Mouse (Mus musculus) skeletal muscle tissue, postnatal 0 days (tissue): ENCODE results near the gene Cd3g. TPM values are rescaled to one million over a fixed set of nuclear protein-coding genes. Genes with fewer than 3 reads are reported as not detected.

Experiments
- polyA plus RNA-seq: library from polyadenylated mRNA; unstranded; fragments of >200 nt; fragmentation: Nextera tagmentation; extraction: Ambion mirVana; gene quantifications from 2 replicates; pipeline ENCODE4 v1.2.1, GENCODE M21; 2015

Cd3g gene
- 0.19 TPM in 1 of 2 replicates, not detected in the other for polyA plus RNA-seq

DNA sequence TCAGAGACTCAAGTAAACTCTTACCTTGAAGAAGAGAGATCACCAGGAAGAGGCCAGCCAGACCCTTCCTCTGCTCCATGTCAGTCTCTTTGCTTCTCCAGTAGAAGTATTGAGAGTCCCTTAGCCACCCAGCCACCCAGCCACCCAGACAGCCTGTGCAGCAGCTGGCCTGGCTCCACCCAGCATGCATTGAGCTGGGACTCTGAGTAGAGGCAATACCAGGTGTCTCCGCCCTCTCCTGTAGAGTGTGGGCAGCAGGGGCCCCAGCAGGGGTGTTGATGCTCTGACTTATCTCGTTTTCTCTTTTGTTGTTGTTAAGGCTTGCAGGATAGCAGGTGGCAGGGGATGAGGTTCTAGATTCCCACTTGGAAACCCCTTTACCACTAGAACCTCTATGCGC, at the start of gene Cd3g:
Gene Cd3g (minus strand): TSS at position 190 of the 400 bp plus-strand sequence.

DNA sequence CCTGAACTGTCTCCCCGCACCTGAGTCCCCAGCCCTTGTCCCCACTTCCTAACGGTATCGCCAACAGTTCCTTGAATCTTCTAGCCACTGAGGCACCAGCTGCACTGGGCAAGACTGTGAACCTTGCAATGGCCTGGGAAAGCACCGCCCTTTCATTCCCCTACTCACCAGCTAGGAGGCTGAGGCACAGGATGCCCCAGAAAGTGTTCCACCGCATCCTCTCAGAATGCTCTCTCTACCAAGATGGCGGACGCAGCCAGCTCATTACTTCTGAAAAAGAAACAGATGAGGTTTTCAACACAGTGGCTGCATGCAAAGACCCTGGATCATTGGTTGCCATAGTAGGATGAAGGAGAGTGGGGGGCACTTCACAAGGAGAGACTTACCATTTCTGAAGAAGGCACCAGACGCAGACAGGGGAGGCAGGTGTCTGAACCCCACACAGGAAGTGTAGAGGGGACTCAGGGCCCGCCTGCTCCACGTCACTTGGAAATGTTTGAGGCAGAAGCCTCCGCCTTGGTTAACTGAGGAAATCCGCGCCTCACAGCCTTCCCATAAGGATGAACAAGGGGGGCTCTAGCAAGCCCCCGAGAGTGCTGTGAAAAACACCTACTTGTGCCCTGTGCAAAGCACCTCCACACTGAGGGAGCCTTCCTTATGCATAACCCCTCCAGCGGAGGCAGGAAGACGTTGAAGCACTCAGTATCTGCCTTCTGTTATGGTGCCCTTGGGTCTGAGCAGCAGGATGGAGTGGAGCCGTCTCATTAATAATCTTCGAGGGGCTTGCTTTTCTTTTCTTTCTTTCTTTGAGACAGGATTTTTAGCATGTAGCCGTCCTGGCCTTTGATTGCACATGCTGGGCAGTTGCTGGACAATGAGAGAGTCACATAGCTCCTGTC, 29.2 kb upstream of the Cd3g start, which contains the start of gene Cd3e:
Gene Cd3e (minus strand): TSS at position 448 of the 899 bp plus-strand sequence.

DNA sequence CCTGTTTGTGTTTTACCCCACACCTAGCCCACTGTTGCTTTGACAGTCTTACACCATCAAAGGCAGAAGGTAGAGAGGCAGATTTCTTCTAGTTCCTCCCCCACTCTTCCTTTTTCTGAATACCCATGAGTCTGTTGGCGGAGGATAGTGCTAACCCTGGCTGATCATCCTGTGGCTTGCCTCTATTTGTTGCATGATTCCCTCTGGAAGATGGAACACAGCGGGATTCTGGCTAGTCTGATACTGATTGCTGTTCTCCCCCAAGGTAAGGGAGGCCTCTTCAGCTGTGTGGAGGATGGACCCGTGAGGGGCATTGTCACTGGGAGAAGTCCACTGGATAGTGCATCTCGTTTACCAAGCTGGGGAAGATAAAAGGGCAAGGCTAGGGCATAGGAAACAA, 1.4 kb upstream of the Cd3g start, which contains the start of gene Cd3d:
Gene Cd3d (plus strand): TSS at position 111 of the 400 bp plus-strand sequence.

DNA sequence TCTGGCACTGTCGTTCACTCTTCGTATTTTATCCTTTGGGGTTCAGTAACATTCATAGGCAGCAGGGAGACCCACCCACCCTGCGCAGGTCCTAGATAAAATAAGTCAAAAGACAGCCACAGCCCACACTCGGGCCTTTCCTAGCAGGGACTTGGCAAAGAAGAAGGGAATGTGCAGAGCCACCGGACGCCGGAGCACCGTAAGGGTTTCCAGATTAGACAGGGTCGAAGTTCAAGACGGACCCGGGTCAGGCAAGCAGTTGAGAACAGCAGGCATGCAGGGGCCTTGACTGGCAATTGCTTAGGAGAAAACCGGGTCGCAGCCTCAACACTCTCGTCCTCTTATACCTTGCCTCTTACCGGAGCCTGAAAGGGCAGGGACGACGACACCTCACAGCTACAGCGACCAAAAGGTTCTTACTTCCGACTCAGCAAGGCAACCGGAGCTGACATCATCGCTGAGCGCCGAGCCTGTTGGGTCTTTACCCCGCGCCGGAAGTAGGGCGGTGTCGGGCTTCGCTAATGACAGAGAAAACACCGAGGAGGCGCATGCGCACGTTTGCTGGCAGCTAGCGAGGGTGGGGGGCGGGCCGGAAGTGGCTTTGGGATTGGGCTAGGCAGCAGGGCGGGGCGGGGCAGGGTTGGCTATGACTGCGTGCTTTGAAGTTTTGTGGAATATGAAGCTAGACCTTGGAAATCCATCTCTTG, 15.0 kb downstream of the Cd3g start, which contains the start of gene Ube4a:
Gene Ube4a (minus strand): TSS at position 475 of the 707 bp plus-strand sequence.

DNA sequence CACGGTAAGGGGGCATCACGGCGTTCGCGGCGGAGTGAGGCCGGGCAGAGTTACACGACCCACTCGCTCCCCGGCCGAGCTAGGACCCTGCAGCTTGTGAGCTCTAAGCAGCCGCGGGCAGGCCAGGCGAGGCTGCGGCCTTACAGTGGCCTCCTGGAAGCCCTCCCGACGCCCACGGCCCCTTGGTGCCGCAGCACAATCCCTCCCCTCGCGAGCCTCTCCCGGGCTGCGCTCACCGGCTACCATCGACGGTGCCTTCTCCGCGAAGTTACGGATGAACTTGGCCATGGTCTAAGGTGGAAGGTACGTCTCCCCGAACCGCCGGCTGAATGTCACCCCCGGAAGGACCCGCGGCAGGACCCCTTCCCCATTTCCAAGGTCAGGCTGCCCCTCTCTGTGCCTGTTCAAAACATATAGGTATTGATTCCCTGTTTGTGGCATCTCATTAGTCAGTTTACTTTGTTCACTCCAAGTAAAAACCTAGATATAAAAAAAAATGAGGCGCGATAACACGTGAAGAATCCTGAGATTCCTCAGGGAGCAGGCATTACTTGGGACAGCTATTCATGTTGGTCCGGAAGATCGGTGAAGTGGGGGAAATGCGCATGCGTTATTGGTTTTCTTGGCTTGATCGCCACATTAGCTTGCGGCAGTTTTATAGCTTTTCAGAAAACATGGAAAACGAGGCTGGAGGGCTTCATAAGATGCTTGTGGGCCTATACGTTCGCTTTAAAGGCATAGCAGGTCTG, 59.7 kb downstream of the Cd3g start, which contains the start of gene Atp5l:
Gene Atp5l (minus strand): TSS at position 369 of the 749 bp plus-strand sequence.

Other genes with a start within 250 kb of the Cd3g start
- 22.9 and 26.2 TPM in 2 replicates for gene Phldb1, start 245.2 kb downstream of the Cd3g start, polyA plus RNA-seq
- 78.8 and 86.3 TPM in 2 replicates for gene Arcn1, start 212.6 kb downstream of the Cd3g start, polyA plus RNA-seq
- 53.7 and 58.3 TPM in 2 replicates for gene Ift46, start 212.5 kb downstream of the Cd3g start, polyA plus RNA-seq
- 4.1 and 4.5 TPM in 2 replicates for gene Tmem25, start 181.1 kb downstream of the Cd3g start, polyA plus RNA-seq
- 0.87 and 1.4 TPM in 2 replicates for gene Ttc36, start 177.4 kb downstream of the Cd3g start, polyA plus RNA-seq
- 3.4 and 5.7 TPM in 2 replicates for gene Kmt2a, start 99.1 kb downstream of the Cd3g start, polyA plus RNA-seq
- 1,346 and 1,682 TPM in 2 replicates for gene Atp5l, start 59.7 kb downstream of the Cd3g start, polyA plus RNA-seq
- 13.6 and 15.2 TPM in 2 replicates for gene Ube4a, start 14.8 kb downstream of the Cd3g start, polyA plus RNA-seq
- not detected in 2 replicates for gene Cd3d, start 1.4 kb upstream of the Cd3g start, polyA plus RNA-seq
- 4.3 TPM in 2 replicates for gene Cd3e, start 29.2 kb upstream of the Cd3g start, polyA plus RNA-seq
- gene Mpzl2, start 59.4 kb upstream of the Cd3g start, polyA plus RNA-seq: 0.85 TPM in 1 of 2 replicates, not detected in the other
- 5.9 and 6.2 TPM in 2 replicates for gene Mpzl3, start 74.8 kb upstream of the Cd3g start, polyA plus RNA-seq
- 0.49 and 0.69 TPM in 2 replicates for gene Jaml, start 98.8 kb upstream of the Cd3g start, polyA plus RNA-seq
- 0.48 and 0.68 TPM in 2 replicates for gene Scn2b, start 137.4 kb upstream of the Cd3g start, polyA plus RNA-seq
- 6.5 and 7.2 TPM in 2 replicates for gene Scn4b, start 158.0 kb upstream of the Cd3g start, polyA plus RNA-seq
- gene BC049352, start 201.6 kb upstream of the Cd3g start, polyA plus RNA-seq: not detected in 2 replicates
- 2.1 TPM in 1 of 2 replicates, not detected in the other for gene Tmprss4, start 223.7 kb upstream of the Cd3g start, polyA plus RNA-seq